Comparison of ENCODE assay signal across 13 mouse cellular contexts in genomic region chr1:177727883-177728525, GRCm38 (mm10). TPM values are rescaled to one million over a fixed set of nuclear protein-coding genes. Genes with fewer than 3 reads are reported as not detected.
"Had no signal": no experiment of that assay in that cellular context is flagged by ENCODE, and none has a peak within 500 bp of the region (broad histone marks: within the 10 kb centered on the region; RNA-seq: fewer than 3 reads in every experiment).

No protein-coding gene starts in this region.

- DNase-seq: kidney, adult 2 months; kidney, postnatal 14 days; lung, embryonic 14.5 days; midbrain, embryonic 14.5 days; right cerebral cortex, postnatal 4 days; thymus, postnatal 36 days had no signal

- H3K9ac ChIP-seq: kidney, embryonic 15.5 days; liver, embryonic 15.5 days; lung, embryonic 14.5 days; neural tube, embryonic 13.5 days had no signal

- H3K4me1 ChIP-seq: limb, embryonic 10.5 days; liver, embryonic 15.5 days; neural tube, embryonic 13.5 days had no signal

- H3K27ac ChIP-seq: kidney, embryonic 15.5 days; limb, embryonic 10.5 days; liver, embryonic 15.5 days; neural tube, embryonic 13.5 days had no signal

- H3K27me3 ChIP-seq: kidney, embryonic 15.5 days; liver, embryonic 15.5 days; neural tube, embryonic 13.5 days had no signal

- H3K4me2 ChIP-seq: kidney, embryonic 15.5 days; liver, embryonic 11.5 days; liver, embryonic 15.5 days; lung, embryonic 14.5 days; neural tube, embryonic 13.5 days had no signal

- H3K36me3 ChIP-seq: kidney, embryonic 15.5 days; limb, embryonic 10.5 days; liver, embryonic 15.5 days; neural tube, embryonic 13.5 days had no signal

- H3K4me3 ChIP-seq: kidney, embryonic 15.5 days; limb, embryonic 10.5 days; liver, embryonic 15.5 days; neural tube, embryonic 13.5 days had no signal

- H3K9me3 ChIP-seq: kidney, embryonic 15.5 days; limb, embryonic 10.5 days; liver, embryonic 15.5 days had no signal

RNA-seq across cellular contexts. Expression of gene 1700016C15Rik, which starts 1.6 kb away (rescaled TPM):
- polyA plus RNA-seq: limb, embryonic 10.5 days; limb, embryonic 14.5 days; liver, embryonic 11.5 days; liver, embryonic 15.5 days; lung, embryonic 14.5 days; neural tube, embryonic 13.5 days; spleen, adult 2 months had no signal
